ENCODE assay signal across 11 mouse cellular contexts in genomic region chr3:26228827-26229226, GRCm38 (mm10).
A peak's percentile ranks its signal among the peaks of the same experiment; 100 is the strongest.
DNase-seq lines count a peak whose midpoint lies in the region; ATAC-seq and TF ChIP-seq lines count a peak whose summit lies in the region.
"Had no signal": no experiment of that assay in that cellular context is flagged by ENCODE, and none has a peak within 500 bp of the region (broad histone marks: within the 10 kb centered on the region; RNA-seq: fewer than 3 reads in every experiment).

No protein-coding gene starts in this region.

- WGBS in hindbrain, embryonic 15.5 days: 39% methylated on average over 6 of the region's 6 CpGs
- 53% methylated on average over 6 of the region's 6 CpGs for WGBS in hindbrain, embryonic 14.5 days
- 55% methylated on average over 6 of the region's 6 CpGs for WGBS in liver, embryonic 12.5 days (ENCODE audit: insufficient replicate concordance)

- TF ChIP-seq EP300 in MEL (IDR thresholded peaks at IDR 0.05; ENCODE audit: low read depth in 1 of 2, low read length in 2 of 2): peak; percentile 64 to 72

- TF ChIP-seq RAD21 in MEL (IDR thresholded peaks at IDR 0.05; ENCODE audit: low read depth, low read length): no peak

- no peak for TF ChIP-seq CTCF in MEL (IDR thresholded peaks at IDR 0.05 in 2 of 3, conservative IDR thresholded peaks at IDR 0.05 in 1 of 3; ENCODE audit: control insufficient read depth in 1 of 3, insufficient read depth in 1 of 3, low read depth in 2 of 3, low read length in 3 of 3, poor library complexity in 1 of 3, severe bottlenecking in 1 of 3)

- 0 out of 2 replicates have a peak, but pooled peaks cover 2% of the 10 kb centered on the region for H3K4me1 ChIP-seq in hindbrain, embryonic 15.5 days (replicated peaks)
- H3K4me1 ChIP-seq in hindbrain, embryonic 14.5 days (replicated peaks; ENCODE audit: control insufficient read depth, insufficient read depth, low read length): no peaks in the 10 kb centered on the region
- no peaks in the 10 kb centered on the region for H3K4me1 ChIP-seq in liver, embryonic 12.5 days
- peaks cover 10 to 19% of the 10 kb centered on the region in 2 experiments for H3K4me1 ChIP-seq in MEL (ENCODE audit: control insufficient read depth in 1 of 2, insufficient read depth in 2 of 2, low read length in 2 of 2)
- H3K4me1 ChIP-seq: forebrain, embryonic 12.5 days; midbrain, embryonic 12.5 days had no signal

- no peak overlapping the region for H3K9ac ChIP-seq in hindbrain, embryonic 15.5 days
- no peak overlapping the region for H3K9ac ChIP-seq in hindbrain, embryonic 14.5 days
- no peak overlapping the region for H3K9ac ChIP-seq in liver, embryonic 12.5 days
- H3K9ac ChIP-seq in MEL (ENCODE audit: control insufficient read depth, low read depth, low read length, poor library complexity, severe bottlenecking): no peak overlapping the region
- H3K9ac ChIP-seq: forebrain, embryonic 12.5 days; midbrain, embryonic 12.5 days had no signal

- DNase-seq in hindbrain, embryonic 14.5 days (ENCODE audit: low spot score): no peak
- peak; percentile 4 for DNase-seq in liver
- DNase-seq in MEL (ENCODE audit: low read depth, low spot score): peak; percentile 82
- DNase-seq in adrenal gland, postnatal 25 days: peak; percentile 58
- no peak for DNase-seq in thymus, postnatal 0 days (ENCODE audit: low spot score)
- DNase-seq in urinary bladder, postnatal 25 days (ENCODE audit: low spot score): no peak
- DNase-seq: heart, postnatal 36 days had no signal

- H3K9me3 ChIP-seq in hindbrain, embryonic 15.5 days: no peaks in the 10 kb centered on the region
- no peaks in the 10 kb centered on the region for H3K9me3 ChIP-seq in hindbrain, embryonic 14.5 days (ENCODE audit: control insufficient read depth, low read length)
- H3K9me3 ChIP-seq in liver, embryonic 12.5 days (replicated peaks): no peaks in the 10 kb centered on the region
- no peaks in the 10 kb centered on the region for H3K9me3 ChIP-seq in MEL (replicated peaks; ENCODE audit: insufficient read depth, low read length)
- H3K9me3 ChIP-seq: forebrain, embryonic 12.5 days; midbrain, embryonic 12.5 days had no signal

- no peaks in the 10 kb centered on the region for H3K79me2 ChIP-seq in MEL (ENCODE audit: control insufficient read depth, insufficient read depth, low read length, poor library complexity)

- H3K4me3 ChIP-seq in hindbrain, embryonic 15.5 days: no peak overlapping the region
- no peak overlapping the region for H3K4me3 ChIP-seq in hindbrain, embryonic 14.5 days (replicated peaks; ENCODE audit: low read length)
- no peak overlapping the region for H3K4me3 ChIP-seq in liver, embryonic 12.5 days
- H3K4me3 ChIP-seq in MEL (ENCODE audit: control insufficient read depth in 1 of 2, insufficient read depth in 1 of 2, low read depth in 2 of 2, low read length in 2 of 2): peak overlapping the region; percentile 31 to 38; a peak in 3 of 4 replicates
- H3K4me3 ChIP-seq: forebrain, embryonic 12.5 days; midbrain, embryonic 12.5 days had no signal

- H3K27ac ChIP-seq in hindbrain, embryonic 15.5 days (replicated peaks): no peak overlapping the region
- H3K27ac ChIP-seq in hindbrain, embryonic 14.5 days: no peak overlapping the region
- H3K27ac ChIP-seq in liver, embryonic 12.5 days: no peak overlapping the region
- peak overlapping the region; percentile 72 for H3K27ac ChIP-seq in MEL (ENCODE audit: control insufficient read depth, low read depth, low read length)
- H3K27ac ChIP-seq: forebrain, embryonic 12.5 days; midbrain, embryonic 12.5 days had no signal

- no peaks in the 10 kb centered on the region for H3K36me3 ChIP-seq in hindbrain, embryonic 15.5 days
- H3K36me3 ChIP-seq in hindbrain, embryonic 14.5 days (replicated peaks; ENCODE audit: control insufficient read depth, insufficient read depth): no peaks in the 10 kb centered on the region
- no peaks in the 10 kb centered on the region for H3K36me3 ChIP-seq in liver, embryonic 12.5 days
- peaks cover 0 to 21% of the 10 kb centered on the region in 2 experiments; a peak in 2 of 4 replicates for H3K36me3 ChIP-seq in MEL (ENCODE audit: control insufficient read depth in 1 of 2, insufficient read depth in 2 of 2, low read length in 2 of 2)
- H3K36me3 ChIP-seq: forebrain, embryonic 12.5 days; midbrain, embryonic 12.5 days had no signal

- no peaks in the 10 kb centered on the region for H3K27me3 ChIP-seq in hindbrain, embryonic 15.5 days
- no peaks in the 10 kb centered on the region for H3K27me3 ChIP-seq in hindbrain, embryonic 14.5 days (ENCODE audit: control insufficient read depth, insufficient read depth, low read length)
- no peaks in the 10 kb centered on the region for H3K27me3 ChIP-seq in liver, embryonic 12.5 days (replicated peaks)
- no peaks in the 10 kb centered on the region for H3K27me3 ChIP-seq in MEL (ENCODE audit: control insufficient read depth in 1 of 2, insufficient read depth in 2 of 2, low read length in 2 of 2)
- H3K27me3 ChIP-seq: forebrain, embryonic 12.5 days; midbrain, embryonic 12.5 days had no signal

- peak; percentile 48; the same call in 1 of the 2 replicates for ATAC-seq in hindbrain, embryonic 15.5 days (ENCODE audit: low FRiP score, low read depth)
- no peak; the same call in 1 of the 2 replicates for ATAC-seq in hindbrain, embryonic 14.5 days (ENCODE audit: low FRiP score)
- ATAC-seq in liver, embryonic 12.5 days: no peak

- H3K4me2 ChIP-seq in hindbrain, embryonic 15.5 days: no peak overlapping the region
- no peak overlapping the region for H3K4me2 ChIP-seq in hindbrain, embryonic 14.5 days (replicated peaks)
- H3K4me2 ChIP-seq in liver, embryonic 12.5 days: no peak overlapping the region
- H3K4me2 ChIP-seq: forebrain, embryonic 12.5 days; midbrain, embryonic 12.5 days had no signal

- TF ChIP-seq POLR2A in MEL (IDR thresholded peaks at IDR 0.05; ENCODE audit: control insufficient read depth in 1 of 2, insufficient read depth in 1 of 2, low read depth in 1 of 2, low read length in 2 of 2, poor library complexity in 1 of 2): no peak

TF ChIP-seq in MEL, 35 proteins besides CTCF, POLR2A, EP300 and RAD21:
- TF ChIP-seq MYB (IDR thresholded peaks at IDR 0.05; ENCODE audit: low read depth, low read length) (no peak), NELFE (IDR thresholded peaks at IDR 0.05; ENCODE audit: low read depth, low read length) (no peak), ZKSCAN1 (IDR thresholded peaks at IDR 0.05; ENCODE audit: low read depth, low read length) (peak; percentile 80; the same call in 1 of the 2 replicates), HCFC1 (IDR thresholded peaks at IDR 0.05; ENCODE audit: low read depth, low read length) (no peak), TCF12 (IDR thresholded peaks at IDR 0.05; ENCODE audit: low read depth, low read length) (peak; percentile 63), POLR2AphosphoS5 (IDR thresholded peaks at IDR 0.05; ENCODE audit: borderline replicate concordance, low read depth, low read length) (no peak), ZMIZ1 (IDR thresholded peaks at IDR 0.05; ENCODE audit: low read depth, low read length) (no peak), TAL1 (IDR thresholded peaks at IDR 0.05; ENCODE audit: low read length) (no peak), ETS1 (IDR thresholded peaks at IDR 0.05; ENCODE audit: low read depth, low read length) (peak; percentile 87), E2F4 (IDR thresholded peaks at IDR 0.05; ENCODE audit: borderline replicate concordance, low read depth, low read length) (no peak), SIN3A (IDR thresholded peaks at IDR 0.05; ENCODE audit: low read length) (no peak), ZC3H11A (IDR thresholded peaks at IDR 0.05; ENCODE audit: low read depth, low read length) (no peak), CHD1 (IDR thresholded peaks at IDR 0.05; ENCODE audit: low read depth, low read length) (no peak), POLR2AphosphoS2 (IDR thresholded peaks at IDR 0.05; ENCODE audit: low read length) (no peak), MAZ (IDR thresholded peaks at IDR 0.05; ENCODE audit: low read depth, low read length) (no peak), RCOR1 (IDR thresholded peaks at IDR 0.05; ENCODE audit: low read depth, low read length) (peak; percentile 70; the same call in 1 of the 2 replicates), JUND (IDR thresholded peaks at IDR 0.05; ENCODE audit: low read depth, low read length) (no peak), BHLHE40 (IDR thresholded peaks at IDR 0.05; ENCODE audit: borderline replicate concordance, low read depth, low read length) (no peak), ELF1 (IDR thresholded peaks at IDR 0.05; ENCODE audit: low read depth, low read length) (no peak), MYC (IDR thresholded peaks at IDR 0.05; ENCODE audit: low read depth, low read length) (no peak), MAFK (IDR thresholded peaks at IDR 0.05; ENCODE audit: borderline replicate concordance, low read depth, low read length) (no peak), UBTF (IDR thresholded peaks at IDR 0.05; ENCODE audit: borderline replicate concordance, insufficient read depth, low read depth, low read length) (no peak), NRF1 (IDR thresholded peaks at IDR 0.05; ENCODE audit: insufficient read depth, low read depth, low read length, poor library complexity, severe bottlenecking) (no peak), KAT2A (conservative IDR thresholded peaks at IDR 0.05; ENCODE audit: low read depth, low read length) (no peak), MAX (IDR thresholded peaks at IDR 0.05; ENCODE audit: low read length) (no peak), GABPA (IDR thresholded peaks at IDR 0.05; ENCODE audit: low read depth, low read length) (no peak), USF2 (IDR thresholded peaks at IDR 0.05; ENCODE audit: borderline replicate concordance in 1 of 2, insufficient read depth in 1 of 2, low read depth in 1 of 2, low read length in 2 of 2) (no peak), MXI1 (IDR thresholded peaks at IDR 0.05; ENCODE audit: low read depth, low read length) (no peak), SMC3 (IDR thresholded peaks at IDR 0.05; ENCODE audit: low read depth, low read length) (no peak), GATA1 (IDR thresholded peaks at IDR 0.05; ENCODE audit: low read depth, low read length) (peak; percentile 86), CHD2 (IDR thresholded peaks at IDR 0.05; ENCODE audit: low read length) (no peak), USF1 (IDR thresholded peaks at IDR 0.05; ENCODE audit: low read depth, low read length) (no peak), TBP (IDR thresholded peaks at IDR 0.05; ENCODE audit: low read depth, low read length) (no peak), ZNF384 (IDR thresholded peaks at IDR 0.05; ENCODE audit: low read depth, low read length) (0 out of 2 replicates have a peak, but pooled peaks have one; percentile 10), MEF2A (IDR thresholded peaks at IDR 0.05; ENCODE audit: extremely low read depth, insufficient replicate concordance, low read depth, low read length, poor library complexity, severe bottlenecking) (no peak)
TF ChIP-seq in MEL: peak in this region for 6.

Comparison
In these comparisons a context has a peak if more than half of its experiments do, and no peak if none do; other contexts are left out.
1. H3K4me3 ChIP-seq: peak in MEL (2 of 2); none in hindbrain, embryonic 15.5 days (single experiment), hindbrain, embryonic 14.5 days (single experiment) and liver, embryonic 12.5 days (single experiment).
2. DNase-seq: peak in liver (single experiment), MEL (single experiment) and adrenal gland, postnatal 25 days (single experiment); none in hindbrain, embryonic 14.5 days (single experiment), thymus, postnatal 0 days (single experiment) and urinary bladder, postnatal 25 days (single experiment).